Mouse (Mus musculus) frontal cortex, postnatal 36 days (tissue): ENCODE measurements around the gene Neu1.
"Not testable (repeated sequence)": the region's sequence is repeated elsewhere in the genome, so short reads cannot be mapped to it uniquely, and the experiment has no call there.

ENCODE experiments used
- DNase-seq, 2 experiments: peaks; one replicate each; pipeline ENCODE4 v3.0.0; 2022; ENCODE audit warnings: low spot score in 2 of 2

Neu1 gene

DNA sequence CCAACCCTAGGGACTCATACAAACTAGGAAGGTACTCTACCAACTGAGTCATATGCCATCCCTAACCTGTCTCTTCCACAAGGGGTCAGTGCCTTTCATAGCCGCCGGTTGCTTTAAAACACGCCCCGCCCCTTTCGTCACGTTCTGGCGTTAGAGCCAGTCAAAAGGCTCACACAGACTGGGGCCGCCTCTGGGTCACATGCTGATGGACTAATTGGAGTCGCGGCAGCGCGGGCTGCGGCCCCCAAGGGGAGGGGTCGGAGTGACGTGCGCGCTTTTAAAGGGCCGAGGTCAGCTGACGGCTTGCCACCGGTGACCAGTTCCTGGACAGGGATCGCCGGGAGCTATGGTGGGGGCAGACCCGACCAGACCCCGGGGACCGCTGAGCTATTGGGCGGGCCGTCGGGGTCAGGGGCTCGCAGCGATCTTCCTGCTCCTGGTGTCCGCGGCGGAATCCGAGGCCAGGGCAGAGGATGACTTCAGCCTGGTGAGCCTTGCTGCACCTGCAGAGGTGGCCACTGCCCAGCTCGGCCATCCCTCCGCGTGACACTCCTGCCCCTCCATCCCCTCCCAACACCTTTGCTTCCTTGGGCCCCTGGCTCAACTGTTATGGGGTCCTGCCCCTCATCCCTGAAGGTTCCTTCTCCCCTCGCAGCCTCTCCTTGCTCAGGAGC lies at the start of gene Neu1:
TSS of gene Neu1 (plus strand) at position 193 of the 674 bp plus-strand sequence.
- DNase-seq, result peak; percentile 96 to 99

DNA sequence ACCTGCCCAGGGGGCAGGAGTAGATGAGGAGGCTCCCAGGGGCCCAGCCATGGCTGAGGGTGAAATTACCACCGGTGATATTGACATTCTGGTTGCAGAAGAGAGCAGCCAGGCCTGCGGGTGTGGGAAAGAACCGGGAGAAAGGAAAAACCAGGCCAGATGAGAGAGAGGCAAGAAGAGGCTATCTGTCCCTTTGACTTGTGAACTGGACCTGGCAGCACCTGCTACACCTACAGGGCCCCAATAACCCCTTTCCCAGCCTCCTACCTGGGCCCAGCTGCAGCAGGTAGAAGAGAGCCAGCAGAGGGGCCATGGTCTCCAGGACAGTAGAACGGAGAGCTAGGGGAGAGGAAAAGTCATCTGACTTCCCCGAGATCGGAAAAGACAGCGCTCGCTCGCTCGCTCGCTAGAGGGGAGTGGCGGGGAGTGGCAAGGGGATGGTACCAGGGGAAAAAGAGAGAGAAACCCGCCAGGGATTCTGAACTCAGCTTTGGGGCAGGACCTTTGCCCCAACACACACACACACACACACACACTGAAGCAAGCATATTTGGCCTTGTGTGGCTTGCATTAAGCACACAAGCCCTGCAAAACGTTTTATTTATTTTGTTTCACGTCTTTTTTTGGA lies 49.3 kb upstream of the Neu1 start, which contains the start of gene Gm20547:
TSS of gene Gm20547 (minus strand) at position 360 of the 628 bp plus-strand sequence.
- no peak for DNase-seq

DNA sequence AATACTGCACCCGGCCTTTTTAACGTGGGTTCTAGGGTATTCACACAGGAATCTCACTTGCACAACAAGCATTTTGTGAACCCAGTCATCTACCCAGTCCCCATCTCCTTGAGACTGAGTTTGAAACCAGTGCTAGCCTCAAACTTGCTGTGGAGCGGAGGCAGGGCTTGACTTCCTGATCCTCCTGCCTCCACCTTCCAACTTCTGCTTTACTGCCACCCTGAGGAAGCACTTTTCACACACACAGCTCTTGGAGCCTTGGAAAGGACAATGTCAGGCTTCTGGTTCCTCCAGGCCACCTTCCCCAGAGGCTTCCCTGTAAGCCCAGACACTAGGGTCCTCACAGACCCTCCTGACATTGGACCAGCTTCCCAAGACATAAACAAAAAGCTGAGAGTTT lies 47.7 kb upstream of the Neu1 start:
- DNase-seq, result no peak

GRCm38 (mm10) chr17:34884704-34885103 lies 46.3 kb upstream of the Neu1 start:
- DNase-seq, result no peak

- no peak for DNase-seq
These were observed 45.4 kb upstream of the Neu1 start for GRCm38 (mm10) chr17:34885615-34886014.

DNA sequence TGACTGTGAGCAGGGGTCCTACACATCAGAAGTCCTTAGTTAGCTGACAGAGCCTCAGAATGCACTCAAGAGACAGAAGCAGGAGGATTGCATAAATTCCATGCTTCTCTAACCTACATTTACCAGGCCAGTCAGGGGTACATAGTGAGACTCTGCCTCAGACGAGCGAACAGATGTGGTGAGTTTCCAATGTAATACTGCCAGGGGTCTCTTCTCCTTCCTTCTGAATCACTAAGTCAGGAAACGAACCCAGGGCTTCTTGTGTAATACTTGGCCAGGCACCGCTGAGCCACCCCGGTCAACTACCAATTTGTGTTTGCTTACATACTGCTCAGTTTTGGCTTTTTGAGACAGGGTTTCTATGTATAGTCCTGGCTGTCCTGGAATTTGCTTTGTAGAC lies 43.1 kb upstream of the Neu1 start:
- DNase-seq, result no peak

DNA sequence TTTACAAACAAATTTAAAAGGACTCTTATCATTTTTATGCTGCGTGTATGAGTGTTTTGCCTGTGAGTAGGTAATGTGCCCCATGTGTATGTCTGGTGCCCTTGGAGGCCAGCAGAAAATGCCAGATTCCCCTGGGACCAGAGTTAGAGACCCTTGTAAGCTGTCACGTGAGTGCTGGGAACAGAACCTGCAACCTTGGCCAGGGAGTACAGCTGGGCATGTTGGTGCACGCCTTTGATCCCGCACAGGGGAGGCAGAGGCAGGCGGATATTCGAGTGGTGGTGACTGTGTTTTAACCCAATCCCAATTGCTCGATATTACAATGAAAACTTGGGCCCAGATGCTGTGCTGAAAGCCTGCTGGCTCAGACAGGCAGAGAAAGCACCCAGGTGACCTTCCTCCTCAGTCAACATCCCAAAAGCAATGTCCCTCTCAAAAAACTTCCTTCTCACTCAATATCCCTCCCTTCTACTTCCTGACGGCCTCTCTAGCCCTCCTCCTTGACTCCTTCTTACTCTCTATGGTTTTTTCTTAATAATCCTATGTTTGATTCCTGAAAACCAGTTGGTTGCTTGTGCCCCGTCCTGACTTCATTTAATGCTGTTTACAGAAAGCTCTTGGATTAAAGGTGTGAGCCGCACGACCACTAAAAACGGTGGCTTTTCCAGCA lies 40.8 kb upstream of the Neu1 start:
- no peak for DNase-seq

GRCm38 (mm10) chr17:34891377-34891776 lies 39.7 kb upstream of the Neu1 start:
- no peak for DNase-seq

DNA sequence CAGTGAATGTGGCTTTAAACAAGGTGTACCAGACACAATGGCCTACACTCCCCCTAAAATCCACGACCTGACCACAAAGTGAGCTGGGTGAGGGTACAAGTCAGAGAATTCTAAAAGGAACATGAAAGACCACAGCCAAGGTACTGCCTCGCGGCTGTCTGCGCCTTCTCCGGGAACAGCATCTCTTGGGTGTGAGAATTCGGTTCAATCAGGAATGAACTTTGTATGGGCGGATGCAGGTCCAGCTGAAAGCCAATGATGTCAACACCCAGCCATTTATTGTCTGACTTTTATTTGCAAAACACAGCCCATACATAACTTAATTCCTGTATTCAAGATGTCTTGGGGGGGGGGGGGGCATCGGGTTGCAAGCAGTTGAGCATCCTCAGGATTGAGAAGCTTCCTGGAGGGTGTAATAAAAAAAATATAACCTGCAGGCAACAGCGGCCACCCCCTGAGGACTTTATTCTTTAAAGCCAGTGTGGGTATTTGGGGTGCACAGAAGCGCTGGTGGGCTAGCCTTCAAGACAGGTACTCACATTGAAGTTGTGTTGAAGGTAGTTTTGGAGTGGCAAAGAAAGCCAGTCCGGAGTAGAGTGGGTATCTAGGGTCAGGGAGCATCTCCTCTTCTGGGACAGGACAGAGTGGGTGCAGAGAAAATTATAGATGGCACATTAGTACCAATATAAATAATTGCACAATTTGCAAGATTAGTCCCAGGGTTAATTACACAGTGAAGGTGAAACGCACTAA lies 37.8 kb upstream of the Neu1 start:
- DNase-seq, result no peak

DNA sequence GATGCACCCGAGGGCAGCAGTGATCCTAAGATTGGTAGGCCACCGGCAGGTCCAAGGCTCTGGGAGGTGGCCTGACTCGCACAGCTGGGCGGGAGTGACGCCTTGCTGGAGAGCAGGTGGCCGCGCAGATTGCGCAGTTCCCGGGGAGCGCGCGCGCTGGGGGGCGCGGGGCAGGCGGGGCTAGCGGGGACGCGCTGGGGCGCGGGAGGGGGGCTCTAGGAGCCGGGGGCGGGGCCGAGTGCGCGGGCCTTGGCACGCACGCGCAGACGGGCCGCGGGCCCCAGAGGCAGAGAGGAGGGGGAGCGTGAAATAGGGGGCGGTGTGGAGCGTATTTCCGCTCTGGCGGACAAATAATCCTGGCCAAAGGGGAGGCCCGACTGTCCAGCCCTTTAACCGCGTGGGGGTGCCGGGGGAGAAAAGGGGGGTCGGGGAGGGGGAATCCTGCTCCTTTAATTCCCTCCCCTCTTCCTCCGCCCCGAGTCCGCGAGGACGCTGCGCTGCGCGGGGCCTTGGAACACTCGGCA lies 36.9 kb upstream of the Neu1 start:
- peak; percentile 89 to 92 for DNase-seq

- DNase-seq, result peak; percentile 34 to 38
These were observed 36.1 kb upstream of the Neu1 start for GRCm38 (mm10) chr17:34894801-34895530.

- no peak for DNase-seq
These were observed 35.3 kb upstream of the Neu1 start for GRCm38 (mm10) chr17:34895724-34896123.

DNA sequence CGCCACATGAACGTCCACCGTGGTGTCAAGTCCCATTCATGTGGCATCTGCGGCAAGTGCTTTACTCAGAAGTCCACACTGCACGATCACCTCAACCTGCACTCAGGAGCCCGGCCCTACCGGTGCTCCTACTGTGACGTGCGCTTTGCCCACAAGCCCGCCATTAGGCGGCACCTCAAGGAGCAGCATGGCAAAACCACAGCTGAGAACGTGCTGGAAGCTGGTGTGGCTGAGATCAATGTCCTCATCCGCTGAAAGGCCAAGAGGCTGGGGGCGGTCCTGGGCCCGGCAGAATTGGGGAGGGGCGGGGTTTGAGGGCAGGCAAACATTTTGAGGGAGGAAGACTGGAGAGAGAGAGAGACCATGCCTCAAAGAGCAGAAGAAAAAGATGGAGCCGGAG lies 34.7 kb upstream of the Neu1 start:
- no peak for DNase-seq

DNA sequence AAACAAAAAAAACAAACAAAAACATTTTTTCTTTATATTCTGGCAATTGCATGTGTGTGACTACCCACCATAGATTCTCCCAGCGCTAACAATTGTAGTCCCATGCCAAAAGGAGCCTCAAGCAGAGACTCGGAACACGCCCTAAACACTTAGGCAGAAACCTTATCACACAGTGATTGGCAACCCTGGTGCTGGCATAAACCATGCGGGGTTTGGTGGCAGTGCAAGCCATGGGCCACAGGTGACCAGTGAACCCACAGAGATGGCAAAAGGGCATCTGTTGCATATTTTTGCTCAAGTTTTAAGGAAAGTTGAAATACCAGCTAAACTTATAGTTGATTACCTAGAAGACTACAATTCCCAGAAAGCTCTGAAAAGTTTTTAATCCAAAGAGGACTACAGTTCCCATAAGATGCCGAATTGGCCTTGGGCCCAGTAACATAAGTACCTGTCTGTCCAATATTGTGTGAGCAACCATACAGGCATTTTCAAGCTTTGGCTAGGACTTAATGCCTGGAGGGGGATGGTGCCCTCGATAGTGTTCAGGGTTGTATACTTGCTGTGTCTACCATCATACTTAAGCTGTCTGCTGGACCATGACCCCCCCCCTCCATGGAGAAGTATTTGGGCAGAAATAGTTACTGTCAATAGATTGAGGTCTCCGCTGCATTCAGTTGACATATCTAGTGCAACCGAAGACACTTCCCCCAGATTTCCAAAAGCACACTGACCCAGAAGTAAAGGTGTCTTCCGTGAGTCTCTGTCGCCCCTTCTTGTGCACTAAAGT lies 33.5 kb upstream of the Neu1 start:
- peak; percentile 24 to 71 for DNase-seq

DNA sequence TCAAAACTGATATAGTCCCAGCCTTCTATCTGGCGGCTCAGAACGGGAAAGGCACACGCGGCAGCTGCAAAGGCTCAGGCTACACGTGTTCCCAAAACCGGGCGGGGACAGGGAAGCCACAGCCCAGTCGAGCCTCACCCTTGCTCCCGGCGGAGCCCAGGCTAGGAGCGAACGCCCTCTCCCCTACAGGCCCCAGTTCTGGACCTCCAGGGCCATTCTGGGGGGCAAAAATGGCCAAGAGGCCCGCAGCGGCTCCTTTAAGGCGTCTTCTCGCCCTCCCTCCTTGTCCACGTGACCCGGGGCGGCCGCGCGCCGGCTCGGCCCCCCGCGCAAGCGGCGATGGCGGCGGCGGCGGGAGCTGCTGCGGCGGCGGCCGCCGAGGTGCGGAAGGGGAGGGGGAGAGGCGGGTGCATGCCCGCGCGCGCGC lies 32.9 kb upstream of the Neu1 start, which contains the start of the genes C2 and Ehmt2:
TSS of gene C2 (minus strand) at position 106 of the 427 bp plus-strand sequence.
TSS of gene Ehmt2 (plus strand) at position 310 of the 427 bp plus-strand sequence.
- DNase-seq, result peak; percentile 81

GRCm38 (mm10) chr17:34898706-34899052 lies 32.4 kb upstream of the Neu1 start:
- no peak for DNase-seq

DNA sequence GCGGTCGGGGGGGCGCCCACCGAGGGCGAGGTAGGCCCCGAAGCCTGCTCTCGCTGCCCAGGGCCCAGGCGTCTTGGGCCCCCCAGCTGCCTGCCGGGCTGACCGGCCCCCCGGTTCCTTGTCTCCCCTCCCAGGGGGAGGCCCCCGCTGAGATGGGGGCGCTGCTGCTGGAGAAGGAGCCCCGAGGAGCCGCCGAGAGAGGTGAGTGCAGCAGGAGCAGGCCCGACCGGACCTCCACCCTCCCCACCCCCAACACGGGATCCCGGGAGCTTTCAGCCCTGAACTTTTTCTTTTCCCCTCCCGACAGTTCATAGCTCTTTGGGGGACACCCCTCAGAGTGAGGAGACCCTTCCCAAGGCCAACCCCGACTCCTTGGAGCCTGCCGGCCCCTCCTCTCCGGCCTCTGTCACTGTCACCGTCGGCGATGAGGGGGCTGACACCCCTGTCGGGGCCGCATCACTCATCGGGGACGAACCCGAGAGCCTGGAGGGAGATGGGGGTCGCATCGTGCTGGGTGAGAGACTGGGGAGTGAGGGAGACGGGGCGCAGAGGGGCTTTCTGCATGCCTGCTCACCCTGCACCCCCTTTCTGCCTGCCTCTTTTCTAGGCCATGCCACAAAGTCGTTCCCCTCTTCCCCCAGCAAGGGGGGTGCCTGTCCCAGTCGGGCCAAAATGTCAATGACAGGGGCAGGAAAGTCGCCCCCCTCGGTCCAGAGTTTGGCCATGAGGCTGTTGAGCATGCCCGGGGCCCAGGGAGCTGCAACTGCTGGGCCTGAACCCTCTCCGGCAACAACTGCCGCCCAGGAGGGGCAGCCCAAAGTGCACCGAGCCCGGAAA lies 31.8 kb upstream of the Neu1 start:
- peak in 1 of 2 experiments; percentile 33 for DNase-seq

DNA sequence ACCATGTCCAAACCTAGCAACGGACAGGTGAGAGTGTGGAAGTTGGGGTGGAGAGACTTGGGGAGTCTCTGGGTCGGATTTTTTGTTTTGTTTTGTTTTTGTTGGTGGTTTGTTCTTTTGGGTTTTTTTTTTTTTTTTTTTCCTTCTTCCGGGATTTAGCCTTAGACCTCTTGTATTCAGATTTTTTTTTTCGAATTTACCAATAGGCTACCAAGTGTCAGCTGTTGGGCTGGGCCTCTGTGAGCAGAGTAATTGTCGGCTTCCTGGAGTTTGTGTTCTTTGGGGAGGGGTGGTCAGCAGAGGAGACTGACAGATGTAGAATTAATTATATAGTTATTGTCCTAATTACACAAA lies 31.2 kb upstream of the Neu1 start:
- DNase-seq, result no peak

DNA sequence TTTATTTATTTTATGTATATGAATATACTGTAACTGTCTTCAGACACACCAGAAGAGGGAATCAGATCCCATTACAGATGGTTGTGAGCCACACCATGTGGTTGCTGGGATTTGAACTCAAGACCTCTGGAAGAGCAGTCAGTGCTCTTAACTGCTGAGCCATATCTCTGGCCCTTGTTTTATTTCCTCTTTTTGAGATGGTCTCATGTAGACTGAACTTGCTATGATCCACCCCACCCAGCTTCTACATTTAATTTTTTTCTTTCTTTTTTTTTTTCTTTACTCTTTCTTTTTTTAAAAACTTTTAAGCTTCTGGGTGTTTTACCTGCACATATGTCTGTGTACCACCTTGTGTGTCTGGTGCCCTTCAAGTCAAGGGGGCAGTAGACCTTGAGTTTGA lies 30.2 kb upstream of the Neu1 start:
- not testable (repeated sequence) for DNase-seq
